Mouse (Mus musculus) liver, embryonic 14.5 days (tissue): ENCODE results near the gene Npat.

Experiments used
- CTCF ChIP-seq: IDR thresholded peaks from 2 replicates; pipeline ENCODE4 v1.5.1; 2016; ENCODE audit warnings: antibody characterized with exemption, low read depth, control low read depth
- EP300 ChIP-seq: IDR thresholded peaks from 2 replicates; pipeline ENCODE4 v1.6.1; 2016; ENCODE audit warnings: antibody characterized with exemption, low read depth

DNA sequence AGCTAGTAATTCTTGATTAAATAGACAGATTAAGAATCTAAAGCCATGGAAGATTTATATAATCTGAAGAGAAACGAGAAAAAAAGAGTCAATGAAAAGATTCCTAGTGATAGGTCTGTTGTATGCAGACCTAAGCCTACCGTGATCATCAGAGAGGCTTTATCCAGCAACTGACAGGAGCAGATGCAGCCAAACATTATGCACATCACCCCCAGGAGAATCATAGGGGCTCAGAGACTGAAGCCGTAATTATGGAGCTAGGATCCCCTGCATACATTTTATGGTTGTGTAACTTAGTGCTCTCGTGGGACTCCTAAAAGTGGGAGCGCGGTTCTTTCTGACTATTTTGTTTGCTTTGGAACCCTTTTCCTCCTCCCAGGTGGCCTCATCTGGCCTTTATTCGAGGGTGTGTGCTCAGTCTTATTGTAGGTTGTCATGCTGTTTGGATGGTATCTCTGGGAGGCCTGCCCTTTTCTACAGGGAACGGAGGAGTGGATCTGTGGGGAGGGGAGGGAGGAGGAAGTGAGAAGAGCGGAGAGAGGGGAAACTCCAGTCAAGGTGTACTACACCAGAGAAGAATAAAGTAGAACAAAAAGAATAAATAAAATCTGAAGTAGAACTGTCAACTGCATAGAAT is 19.4 kb upstream of the Npat start:
- TF ChIP-seq CTCF (no peak), EP300 (no peak)
